Mouse (Mus musculus) granulocyte monocyte progenitor cell, adult 5-6 weeks (primary cell): ENCODE results near the gene Cd109. TPM values are rescaled to one million over a fixed set of nuclear protein-coding genes. Genes with fewer than 3 reads are reported as not detected.

Experiments
- ATAC-seq: replicated peaks from 2 replicates; pipeline ENCODE4 v1.8.0; 2016; ENCODE audit warnings: mild to moderate bottlenecking, moderate TSS enrichment, inconsistent platforms; ENCODE audit not compliant: poor library complexity, severe bottlenecking
- total RNA-seq, 2 experiments: library from RNA; stranded (forward) in 1 of 2; stranded (reverse) in 1 of 2; fragments of 200-712, 200-1000 nt in 1 of 2; fragments of >200 nt in 1 of 2; fragmentation: Nextera tagmentation in 1 of 2; gene quantifications; 2 replicates each; pipeline ENCODE4 v1.2.3; 2014 to 2017

Gene Cd109
- not detected in 2 replicates for total RNA-seq (2014; fragmentation: Nextera tagmentation)
- total RNA-seq (2017) = not detected in 2 replicates

- peak; percentile 81 for ATAC-seq
Measured at GRCm38 (mm10) chr9:78615401-78616021, at the start of gene Cd109. TSS of gene Cd109 (plus strand) at chr9:78615546.

- no peak for ATAC-seq
Measured at GRCm38 (mm10) chr9:78569934-78570333, 45.4 kb upstream of the Cd109 start.

- ATAC-seq = no peak
Measured at GRCm38 (mm10) chr9:78576466-78576865, 38.9 kb upstream of the Cd109 start.

GRCm38 (mm10) chr9:78578824-78579223 lies 36.5 kb upstream of the Cd109 start:
- peak; percentile 98 for ATAC-seq

- no peak for ATAC-seq
Measured at GRCm38 (mm10) chr9:78579644-78580396, 35.5 kb upstream of the Cd109 start.

GRCm38 (mm10) chr9:78587218-78587883 lies 28.0 kb upstream of the Cd109 start:
- peak; percentile 41 for ATAC-seq

GRCm38 (mm10) chr9:78587914-78588313 lies 27.4 kb upstream of the Cd109 start, which contains the start of gene Slc17a5:
TSS of gene Slc17a5 (minus strand) at chr9:78588041.
- ATAC-seq = peak; percentile 89

GRCm38 (mm10) chr9:78588411-78589033 lies 26.8 kb upstream of the Cd109 start:
- ATAC-seq = peak; percentile 61

GRCm38 (mm10) chr9:78590471-78590870 lies 24.9 kb upstream of the Cd109 start:
- no peak for ATAC-seq

GRCm38 (mm10) chr9:78595257-78595656 lies 20.1 kb upstream of the Cd109 start:
- ATAC-seq = no peak

GRCm38 (mm10) chr9:78595769-78596555 lies 19.4 kb upstream of the Cd109 start:
- ATAC-seq = no peak

- peak; percentile 90 for ATAC-seq
Measured at GRCm38 (mm10) chr9:78596834-78597233, 18.5 kb upstream of the Cd109 start.

- no peak for ATAC-seq
Measured at GRCm38 (mm10) chr9:78599927-78600326, 15.4 kb upstream of the Cd109 start.

- no peak for ATAC-seq
Measured at GRCm38 (mm10) chr9:78601046-78601730, 14.2 kb upstream of the Cd109 start.

GRCm38 (mm10) chr9:78614201-78614600 lies 1.1 kb upstream of the Cd109 start:
- ATAC-seq = no peak

- ATAC-seq = no peak
Measured at GRCm38 (mm10) chr9:78619285-78619684, 3.9 kb downstream of the Cd109 start.

GRCm38 (mm10) chr9:78623301-78623747 lies 8.0 kb downstream of the Cd109 start:
- no peak for ATAC-seq

- no peak for ATAC-seq
Measured at GRCm38 (mm10) chr9:78629991-78630390, 14.6 kb downstream of the Cd109 start.

- peak; percentile 70 for ATAC-seq
Measured at GRCm38 (mm10) chr9:78631755-78632434, 16.5 kb downstream of the Cd109 start.
